Mouse (Mus musculus): Measurements from ENCODE around the gene Eif3f. TPM values are rescaled to one million over a fixed set of nuclear protein-coding genes. Genes with fewer than 3 reads are reported as not detected.

The Eif3f gene
- 64.8 and 79.2 TPM in 2 replicates for polyA plus RNA-seq (2015; fragmentation: Nextera tagmentation; extraction: Ambion mirVana)

DNA sequence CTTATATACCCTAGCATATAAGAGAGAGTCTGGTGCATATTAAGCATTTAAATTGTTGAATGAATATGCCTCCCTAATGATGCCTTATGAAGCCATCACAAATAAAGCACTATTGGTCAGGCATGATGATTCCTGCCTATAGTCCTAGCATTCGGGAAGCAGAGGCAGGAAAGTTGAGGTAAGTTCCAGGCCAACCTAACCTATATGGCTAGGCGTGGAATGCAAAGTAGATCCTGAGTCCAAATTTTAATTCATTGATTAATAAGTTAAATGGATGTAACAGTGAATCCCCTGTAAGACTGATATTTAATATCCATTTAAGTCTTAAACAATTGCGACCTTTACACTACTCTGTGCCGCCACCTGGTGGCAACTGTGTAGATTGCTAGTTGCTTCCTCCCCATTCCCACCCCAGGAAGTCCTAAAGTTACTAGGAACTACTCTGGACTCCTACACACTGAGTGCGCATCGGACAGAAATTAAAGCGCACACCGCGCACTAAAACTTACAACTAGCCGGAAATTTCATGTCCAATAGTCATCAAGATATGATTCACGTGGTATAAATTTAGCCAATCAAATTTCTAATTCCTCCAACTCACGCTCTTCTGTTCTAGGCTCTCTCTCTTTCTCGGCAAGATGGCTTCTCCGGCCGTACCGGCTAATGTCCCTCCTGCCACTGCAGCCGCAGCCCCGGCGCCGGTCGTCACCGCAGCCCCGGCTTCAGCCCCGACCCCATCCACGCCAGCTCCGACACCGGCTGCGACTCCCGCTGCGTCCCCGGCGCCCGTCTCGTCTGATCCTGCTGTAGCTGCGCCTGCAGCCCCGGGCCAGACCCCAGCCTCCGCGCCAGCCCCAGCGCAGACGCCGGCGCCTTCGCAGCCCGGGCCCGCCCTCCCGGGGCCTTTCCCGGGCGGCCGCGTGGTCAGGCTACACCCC lies at the start of gene Eif3f:
Gene Eif3f, plus strand, starts transcription at position 624 of the 938 bp plus-strand sequence.

DNA sequence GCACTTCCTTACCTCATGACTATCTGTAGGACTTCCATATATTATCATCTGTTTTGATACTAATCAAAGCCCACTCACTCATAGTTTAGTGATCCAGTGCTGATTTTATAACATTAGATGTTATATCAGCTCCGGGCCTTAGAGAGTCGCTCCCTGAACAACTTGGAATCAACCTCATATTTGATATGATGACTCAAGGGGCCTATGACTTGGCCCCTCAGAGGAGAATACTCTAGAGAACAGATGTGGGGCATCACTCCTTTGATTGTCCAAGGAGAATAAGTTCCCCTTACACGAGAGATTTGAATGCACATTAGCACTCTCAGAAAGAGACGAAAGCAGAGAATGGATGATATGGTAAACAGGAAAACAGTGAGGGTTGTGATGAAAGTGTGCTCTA lies 49.3 kb upstream of the Eif3f start, which contains the start of gene Olfr518:
Gene Olfr518, minus strand, starts transcription at position 101 of the 400 bp plus-strand sequence.

DNA sequence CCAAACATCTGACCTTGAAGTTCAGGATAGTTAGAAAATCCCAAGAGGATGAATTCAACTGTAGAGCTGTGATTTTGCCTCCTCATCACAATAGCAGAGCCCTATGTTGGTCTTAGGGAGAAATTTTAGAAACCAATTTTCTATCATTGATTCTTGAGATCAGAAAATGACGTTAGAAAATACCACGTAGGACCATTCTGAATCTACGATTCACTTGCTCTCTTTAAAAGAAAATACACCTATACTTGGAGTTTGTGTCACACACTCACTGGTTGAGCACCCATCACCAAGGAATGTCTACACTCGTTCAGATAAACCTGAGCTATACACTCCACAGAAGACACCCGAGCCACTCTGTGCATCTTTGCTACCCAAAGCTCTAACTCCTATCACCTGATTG lies 39.9 kb upstream of the Eif3f start, which contains the start of gene Olfr519:
Gene Olfr519, minus strand, starts transcription at position 101 of the 400 bp plus-strand sequence.

DNA sequence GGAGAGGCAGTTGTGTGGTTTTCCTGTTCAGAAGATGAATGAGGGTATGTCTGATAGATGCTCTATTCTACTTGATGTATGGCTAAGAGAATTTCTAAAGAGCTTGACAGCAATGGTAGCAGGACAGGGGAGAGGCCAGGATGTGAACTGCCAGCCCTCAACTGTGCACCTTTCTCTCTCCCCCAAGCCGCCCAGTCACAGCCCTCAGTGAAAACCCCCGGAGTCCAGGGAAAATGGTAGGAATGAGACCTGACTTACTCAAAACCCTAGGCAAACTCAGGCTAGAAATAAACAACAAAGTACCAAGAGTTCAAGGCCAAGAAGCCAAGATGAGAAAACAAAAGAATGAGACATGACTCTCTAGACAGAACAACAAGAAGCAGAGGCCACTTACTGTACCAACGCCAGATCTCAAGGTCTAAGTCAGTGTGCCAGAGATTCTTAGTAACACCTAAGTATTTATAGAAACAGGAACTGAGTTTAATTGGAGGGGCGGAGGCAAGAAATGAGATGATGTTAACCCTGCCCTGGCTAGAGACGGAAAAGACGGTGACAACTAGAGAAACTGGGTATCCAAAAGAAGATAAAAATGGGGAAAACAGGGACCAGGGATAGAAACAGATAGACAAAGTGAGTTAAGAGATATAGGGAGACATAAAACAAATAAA lies 4.4 kb upstream of the Eif3f start, which contains the start of gene Nlrp10:
Gene Nlrp10, minus strand, starts transcription at position 453 of the 668 bp plus-strand sequence.

DNA sequence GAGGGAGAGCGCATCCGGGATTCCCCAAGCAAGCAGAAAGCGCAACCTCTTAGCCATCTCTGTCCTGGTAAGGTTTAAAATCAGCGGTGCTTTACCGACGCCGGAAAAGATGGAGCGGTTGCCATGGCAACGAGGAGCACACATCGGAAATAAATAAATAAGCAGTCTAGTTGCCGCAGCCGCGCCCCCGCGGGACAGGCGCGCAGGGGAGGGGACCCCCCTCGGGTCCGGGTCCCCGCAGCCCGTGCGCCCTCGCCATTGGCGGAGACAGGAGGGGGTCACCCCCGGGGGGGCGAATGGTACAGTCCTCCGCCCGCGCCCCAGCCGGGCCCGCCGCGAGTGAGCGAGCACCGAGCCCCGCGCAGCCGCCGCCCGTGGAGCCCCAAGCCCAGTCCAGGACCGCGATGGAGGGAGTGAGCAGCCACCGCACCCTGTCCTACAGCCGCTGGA lies 16.1 kb downstream of the Eif3f start, which contains the start of gene Tub:
Gene Tub, plus strand, starts transcription at position 27 of the 450 bp plus-strand sequence.

Other genes with a start within 250 kb of the Eif3f start
- gene Olfr512, start 221.1 kb upstream of the Eif3f start, polyA plus RNA-seq (2015; fragmentation: Nextera tagmentation; extraction: Ambion mirVana): not detected in 2 replicates
- not detected in 2 replicates for gene Olfr513, start 183.4 kb upstream of the Eif3f start, polyA plus RNA-seq (2015; fragmentation: Nextera tagmentation; extraction: Ambion mirVana)
- not detected in 2 replicates for gene Olfr514, start 108.4 kb upstream of the Eif3f start, polyA plus RNA-seq (2015; fragmentation: Nextera tagmentation; extraction: Ambion mirVana)
- gene Olfr516, start 83.9 kb upstream of the Eif3f start, polyA plus RNA-seq (2015; fragmentation: Nextera tagmentation; extraction: Ambion mirVana): not detected in 2 replicates
- gene Olfr517, start 62.0 kb upstream of the Eif3f start, polyA plus RNA-seq (2015; fragmentation: Nextera tagmentation; extraction: Ambion mirVana): not detected in 2 replicates
- not detected in 2 replicates for gene Olfr518, start 49.4 kb upstream of the Eif3f start, polyA plus RNA-seq (2015; fragmentation: Nextera tagmentation; extraction: Ambion mirVana)
- gene Olfr519, start 40.0 kb upstream of the Eif3f start, polyA plus RNA-seq (2015; fragmentation: Nextera tagmentation; extraction: Ambion mirVana): not detected in 2 replicates
- gene Nlrp10, start 4.2 kb upstream of the Eif3f start, polyA plus RNA-seq (2015; fragmentation: Nextera tagmentation; extraction: Ambion mirVana): 0.03 and 0.29 TPM in 2 replicates
- gene Tub, start 15.9 kb downstream of the Eif3f start, polyA plus RNA-seq (2015; fragmentation: Nextera tagmentation; extraction: Ambion mirVana): 7.3 and 17.2 TPM in 2 replicates
- 10.5 and 24.5 TPM in 2 replicates for gene Ric3, start 148.9 kb downstream of the Eif3f start, polyA plus RNA-seq (2015; fragmentation: Nextera tagmentation; extraction: Ambion mirVana)
- 22.4 and 48.3 TPM in 2 replicates for gene Lmo1, start 240.8 kb downstream of the Eif3f start, polyA plus RNA-seq (2015; fragmentation: Nextera tagmentation; extraction: Ambion mirVana)